Mouse (Mus musculus) midbrain, embryonic 13.5 days (tissue): ENCODE data around the gene Anapc7. TPM values are rescaled to one million over a fixed set of nuclear protein-coding genes. Genes with fewer than 3 reads are reported as not detected.

ENCODE experiments used
- ATAC-seq: fragments of 200-750 bp; cut with Nextera tagmentation; 2 replicates; pipeline ENCODE4 v1.8.0; 2017; ENCODE audit warnings: mild to moderate bottlenecking, moderate TSS enrichment, moderate library complexity
- H3K27ac ChIP-seq: fragments of 300-500 bp; sonication (generic); 2 replicates; pipeline ENCODE4 v1.5.1; 2015; ENCODE audit warnings: inconsistent platforms, mild to moderate bottlenecking, moderate library complexity
- H3K27me3 ChIP-seq: fragments of 300-500 bp; sonication (generic); 2 replicates; pipeline ENCODE4 v1.6.1; 2015; ENCODE audit warnings: mild to moderate bottlenecking, inconsistent platforms
- H3K36me3 ChIP-seq: fragments of 300-500 bp; sonication (generic); 2 replicates; pipeline ENCODE4 v1.6.1; 2015; ENCODE audit warnings: mild to moderate bottlenecking, inconsistent platforms
- H3K4me1 ChIP-seq: fragments of 300-500 bp; sonication (generic); replicated peaks from 2 replicates; pipeline ENCODE4 v1.6.1; 2015; ENCODE audit warnings: inconsistent platforms
- H3K4me2 ChIP-seq: fragments of 300-500 bp; sonication (generic); replicated peaks from 2 replicates; pipeline ENCODE4 v1.6.1; 2015; ENCODE audit warnings: moderate library complexity, mild to moderate bottlenecking, inconsistent platforms
- H3K4me3 ChIP-seq: fragments of 300-500 bp; sonication (generic); replicated peaks from 2 replicates; pipeline ENCODE4 v1.5.1; 2015; ENCODE audit warnings: mild to moderate bottlenecking, inconsistent platforms
- H3K9ac ChIP-seq: fragments of 300-500 bp; sonication (generic); replicated peaks from 2 replicates; pipeline ENCODE4 v1.6.1; 2015; ENCODE audit warnings: mild to moderate bottlenecking, inconsistent platforms
- H3K9me3 ChIP-seq: fragments of 300-500 bp; sonication (generic); 2 replicates; pipeline ENCODE4 v1.6.1; 2016; ENCODE audit warnings: mild to moderate bottlenecking, inconsistent platforms
- WGBS: fragments of 180-500 bp; shearing (Covaris S2); methylation state at CpG from one replicate; pipeline ENCODE4 v1.1.7; 2015; 5-methylcytosine and 5-hydroxymethylcytosine counted together
- polyA plus RNA-seq: library from polyadenylated mRNA; unstranded; fragments of >200 nt; fragmentation: Nextera tagmentation; extraction: Ambion mirVana; gene quantifications from 2 replicates; pipeline ENCODE4 v1.2.1, GENCODE M21; 2015

Anapc7 gene
- polyA plus RNA-seq = 52.7 and 53.9 TPM in 2 replicates

- WGBS = 23% methylated on average over 17 of the region's 17 CpGs
- peak within 1 kb of the TSS; percentile 99 for H3K4me3 ChIP-seq
- peak within 1 kb of the TSS; percentile 93 for H3K27ac ChIP-seq
- ATAC-seq = peak; percentile 48
- peak within 1 kb of the TSS; percentile 96 for H3K4me2 ChIP-seq
- H3K4me1 ChIP-seq = peaks cover 20% of the 10 kb centered on the region
- H3K36me3 ChIP-seq = 0 out of 2 replicates have a peak, but pooled peaks cover 3% of the 10 kb centered on the region
- H3K27me3 ChIP-seq = no peaks in the 10 kb centered on the region
- no peaks in the 10 kb centered on the region for H3K9me3 ChIP-seq
- H3K9ac ChIP-seq = peak within 1 kb of the TSS; percentile 96
These were observed at the start of gene Anapc7 for GRCm38 (mm10) chr5:122421271-122422068. Gene Anapc7, plus strand, starts transcription at chr5:122421693.

- Histone ChIP-seq H3K9ac (peak within 1 kb of the TSS; percentile 89), H3K36me3 (peaks cover 49% of the 10 kb centered on the region), H3K27me3 (no peaks in the 10 kb centered on the region), H3K4me2 (peak within 1 kb of the TSS; percentile 77), H3K4me3 (peak within 1 kb of the TSS; percentile 83), H3K27ac (peak within 1 kb of the TSS; percentile 97), H3K9me3 (no peaks in the 10 kb centered on the region), H3K4me1 (peaks cover 31% of the 10 kb centered on the region)
- WGBS = under 1% methylated on average over 53 of the region's 53 CpGs
- ATAC-seq = peak; percentile 97
These were observed 49.2 kb upstream of the Anapc7 start, which contains the start of gene Fam216a for GRCm38 (mm10) chr5:122372192-122372769. Gene Fam216a, minus strand, starts transcription at chr5:122372364.

- 7% methylated on average over 5 of the region's 5 CpGs for WGBS
- peak overlapping the region; percentile 77 for H3K4me2 ChIP-seq
- peaks cover 31% of the 10 kb centered on the region for H3K4me1 ChIP-seq
- H3K36me3 ChIP-seq = peaks cover 43% of the 10 kb centered on the region
- peak overlapping the region; percentile 83 for H3K4me3 ChIP-seq
- H3K9ac ChIP-seq = peak overlapping the region; percentile 89
- H3K27ac ChIP-seq = peak overlapping the region; percentile 90
- no peak for ATAC-seq
- H3K27me3 ChIP-seq = no peaks in the 10 kb centered on the region
- H3K9me3 ChIP-seq = no peaks in the 10 kb centered on the region
These were observed 48.6 kb upstream of the Anapc7 start for GRCm38 (mm10) chr5:122372878-122373277.

- WGBS = 96% methylated on average over 4 of the region's 4 CpGs
- no peaks in the 10 kb centered on the region for H3K9me3 ChIP-seq
- H3K27me3 ChIP-seq = no peaks in the 10 kb centered on the region
- H3K9ac ChIP-seq = no peak overlapping the region
- H3K4me2 ChIP-seq = no peak overlapping the region
- H3K27ac ChIP-seq = no peak overlapping the region
- no peak overlapping the region for H3K4me3 ChIP-seq
- no peak for ATAC-seq
- H3K36me3 ChIP-seq = peaks cover 61% of the 10 kb centered on the region
- peaks cover 14% of the 10 kb centered on the region for H3K4me1 ChIP-seq
These were observed 44.2 kb upstream of the Anapc7 start for GRCm38 (mm10) chr5:122377101-122377833.

GRCm38 (mm10) chr5:122378171-122378570 lies 43.3 kb upstream of the Anapc7 start:
- peaks cover 9% of the 10 kb centered on the region for H3K4me1 ChIP-seq
- H3K4me3 ChIP-seq = no peak overlapping the region
- no peak overlapping the region for H3K27ac ChIP-seq
- H3K9me3 ChIP-seq = no peaks in the 10 kb centered on the region
- peaks cover 67% of the 10 kb centered on the region for H3K36me3 ChIP-seq
- ATAC-seq = no peak
- 96% methylated on average over 12 of the region's 12 CpGs for WGBS
- H3K9ac ChIP-seq = no peak overlapping the region
- no peak overlapping the region for H3K4me2 ChIP-seq
- no peaks in the 10 kb centered on the region for H3K27me3 ChIP-seq

- peak; percentile 77 for ATAC-seq
- H3K9me3 ChIP-seq = no peaks in the 10 kb centered on the region
- 57% methylated on average over 11 of the region's 11 CpGs for WGBS
- H3K4me3 ChIP-seq = no peak overlapping the region
- H3K4me1 ChIP-seq = no peaks in the 10 kb centered on the region
- H3K27me3 ChIP-seq = no peaks in the 10 kb centered on the region
- peaks cover 59% of the 10 kb centered on the region for H3K36me3 ChIP-seq
- H3K27ac ChIP-seq = no peak overlapping the region
- H3K9ac ChIP-seq = no peak overlapping the region
- no peak overlapping the region for H3K4me2 ChIP-seq
These were observed 41.9 kb upstream of the Anapc7 start for GRCm38 (mm10) chr5:122379374-122380155.

GRCm38 (mm10) chr5:122390006-122390405 lies 31.5 kb upstream of the Anapc7 start:
- H3K27me3 ChIP-seq = no peaks in the 10 kb centered on the region
- ATAC-seq = no peak

GRCm38 (mm10) chr5:122390671-122391070 lies 30.8 kb upstream of the Anapc7 start:
- H3K36me3 ChIP-seq = 0 out of 2 replicates have a peak, but pooled peaks cover 3% of the 10 kb centered on the region
- H3K4me2 ChIP-seq = no peak overlapping the region
- no peak overlapping the region for H3K9ac ChIP-seq
- peaks cover 14% of the 10 kb centered on the region for H3K4me1 ChIP-seq
- H3K4me3 ChIP-seq = no peak overlapping the region
- no peak for ATAC-seq
- no peak overlapping the region for H3K27ac ChIP-seq
- H3K27me3 ChIP-seq = no peaks in the 10 kb centered on the region
- no peaks in the 10 kb centered on the region for H3K9me3 ChIP-seq

More at GRCm38 (mm10) chr5:122390006-122390405, 31.5 kb upstream of the Anapc7 start:
- Histone ChIP-seq H3K4me3 (no peak overlapping the region), H3K4me1 (peaks cover 14% of the 10 kb centered on the region), H3K27ac (no peak overlapping the region), H3K9ac (no peak overlapping the region), H3K36me3 (0 out of 2 replicates have a peak, but pooled peaks cover 3% of the 10 kb centered on the region), H3K9me3 (no peaks in the 10 kb centered on the region), H3K4me2 (no peak overlapping the region)
- 92% methylated on average over 5 of the region's 5 CpGs for WGBS

GRCm38 (mm10) chr5:122391178-122391785 lies 30.2 kb upstream of the Anapc7 start:
- no peak overlapping the region for H3K9ac ChIP-seq
- H3K27me3 ChIP-seq = no peaks in the 10 kb centered on the region
- H3K36me3 ChIP-seq = 0 out of 2 replicates have a peak, but pooled peaks cover 3% of the 10 kb centered on the region
- no peaks in the 10 kb centered on the region for H3K9me3 ChIP-seq
- H3K4me1 ChIP-seq = peaks cover 14% of the 10 kb centered on the region
- H3K4me3 ChIP-seq = peak overlapping the region; percentile 82
- 53% methylated on average over 16 of the region's 16 CpGs for WGBS
- ATAC-seq = peak; percentile 61
- H3K4me2 ChIP-seq = peak overlapping the region; percentile 25; the same call in 1 of the 2 replicates
- H3K27ac ChIP-seq = 0 out of 2 replicates have a peak overlapping the region, but pooled peaks have one; percentile 4

- H3K9me3 ChIP-seq = no peaks in the 10 kb centered on the region
- peak; percentile 91 for ATAC-seq
- peak within 1 kb of the TSS; percentile 40; the same call in 1 of the 2 replicates for H3K27ac ChIP-seq
- peak within 1 kb of the TSS; percentile 86 for H3K9ac ChIP-seq
- peaks cover 8% of the 10 kb centered on the region for H3K36me3 ChIP-seq
- no peaks in the 10 kb centered on the region for H3K27me3 ChIP-seq
- under 1% methylated on average over 39 of the region's 39 CpGs for WGBS
- H3K4me3 ChIP-seq = peak within 1 kb of the TSS; percentile 82
- peak within 1 kb of the TSS; percentile 70 for H3K4me2 ChIP-seq
- H3K4me1 ChIP-seq = peaks cover 14% of the 10 kb centered on the region
These were observed 29.7 kb upstream of the Anapc7 start, which contains the start of gene Arpc3 for GRCm38 (mm10) chr5:122391786-122392180. Gene Arpc3, plus strand, starts transcription at chr5:122391878.
